Mouse (Mus musculus): Measurements from ENCODE around the gene Gpn1. TPM values are rescaled to one million over a fixed set of nuclear protein-coding genes. Genes with fewer than 3 reads are reported as not detected.

Gene Gpn1
- total and polyA plus RNA-seq, 2 experiments: 8.5 to 19.0 TPM

DNA sequence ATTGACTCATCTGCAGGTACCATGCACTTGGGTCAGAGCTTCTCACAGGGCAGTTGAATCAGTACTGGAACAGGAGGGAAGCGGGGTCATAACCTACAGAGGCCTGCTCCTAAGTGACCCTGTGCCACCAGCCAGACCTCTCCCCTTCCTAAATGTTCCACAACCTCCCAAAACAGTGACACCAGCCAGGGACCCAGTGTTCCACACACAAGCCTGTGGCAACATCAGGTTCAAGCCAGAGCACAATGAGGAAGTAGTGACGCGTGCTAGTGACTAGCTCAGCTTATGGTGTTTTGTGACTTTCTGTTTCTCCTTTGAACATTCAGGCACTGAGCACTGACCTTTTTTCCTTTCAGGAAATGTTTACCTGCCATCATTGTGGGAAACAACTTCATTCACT is 26.7 kb upstream of the Gpn1 start:
- H3K9ac ChIP-seq (ENCODE audit: low read depth, low read length): no peak overlapping the region
- TF ChIP-seq CTCF (IDR thresholded peaks at IDR 0.05; ENCODE audit: low read depth, low read length): no peak
- no peak for TF ChIP-seq POLR2A (IDR thresholded peaks at IDR 0.05; ENCODE audit: extremely low read depth, insufficient read depth, low read length)
- H3K36me3 ChIP-seq (ENCODE audit: control insufficient read depth, insufficient read depth, low read length): peaks cover 18% of the 10 kb centered on the region
- H3K27me3 ChIP-seq (ENCODE audit: control insufficient read depth, insufficient read depth, low read length): no peaks in the 10 kb centered on the region
- WGBS: 89% methylated on average over 3 of the region's 3 CpGs
- no peak overlapping the region for H3K4me3 ChIP-seq (ENCODE audit: insufficient read depth, low read depth, low read length)
- no peaks in the 10 kb centered on the region for H3K79me2 ChIP-seq (ENCODE audit: control insufficient read depth, insufficient read depth, low read length)
- H3K4me1 ChIP-seq (ENCODE audit: control insufficient read depth, insufficient read depth, low read length): no peaks in the 10 kb centered on the region
- H3K27ac ChIP-seq (replicated peaks; ENCODE audit: insufficient read depth, low read depth, low read length): no peak overlapping the region
- peak; percentile 12 for DNase-seq (ENCODE audit: extremely low read depth, low read depth, low spot score)

- no peaks in the 10 kb centered on the region for H3K79me2 ChIP-seq (ENCODE audit: control insufficient read depth, insufficient read depth, low read length)
- H3K36me3 ChIP-seq (ENCODE audit: control insufficient read depth, insufficient read depth, low read length): peaks cover 24% of the 10 kb centered on the region
- no peak for DNase-seq (ENCODE audit: extremely low read depth, low read depth, low spot score)
- H3K4me3 ChIP-seq (ENCODE audit: insufficient read depth, low read depth, low read length): no peak overlapping the region
- H3K27me3 ChIP-seq (ENCODE audit: control insufficient read depth, insufficient read depth, low read length): no peaks in the 10 kb centered on the region
- H3K9ac ChIP-seq (ENCODE audit: low read depth, low read length): no peak overlapping the region
- no peak for TF ChIP-seq CTCF (IDR thresholded peaks at IDR 0.05; ENCODE audit: low read depth, low read length)
- TF ChIP-seq POLR2A (IDR thresholded peaks at IDR 0.05; ENCODE audit: extremely low read depth, insufficient read depth, low read length): no peak
- WGBS: 94% methylated on average over 6 of the region's 6 CpGs
- H3K27ac ChIP-seq (replicated peaks; ENCODE audit: insufficient read depth, low read depth, low read length): no peak overlapping the region
- no peaks in the 10 kb centered on the region for H3K4me1 ChIP-seq (ENCODE audit: control insufficient read depth, insufficient read depth, low read length)
Measured at GRCm38 (mm10) chr5:31469711-31470110, 24.8 kb upstream of the Gpn1 start.

DNA sequence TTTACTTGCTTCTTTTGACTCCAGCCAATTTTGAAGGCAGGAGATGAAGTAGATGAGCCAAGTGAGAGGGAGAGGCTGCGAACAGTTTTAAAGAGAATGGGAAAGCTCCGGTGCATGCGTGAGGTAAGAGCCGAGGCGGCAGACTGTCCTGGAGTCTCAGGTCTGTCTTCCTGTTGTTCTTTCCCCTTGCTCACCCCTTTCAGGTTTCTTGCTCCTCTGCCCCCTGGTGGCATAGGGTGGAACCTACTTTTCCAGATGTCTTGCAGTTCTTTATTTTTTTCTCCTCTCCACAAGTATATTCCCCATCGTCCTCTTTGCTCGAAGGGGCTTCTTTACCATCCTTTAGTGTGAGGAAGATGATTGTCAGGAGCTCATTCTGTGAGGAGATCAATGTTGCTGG is 24.2 kb upstream of the Gpn1 start:
- Histone ChIP-seq H3K27me3 (ENCODE audit: control insufficient read depth, insufficient read depth, low read length) (no peaks in the 10 kb centered on the region), H3K36me3 (ENCODE audit: control insufficient read depth, insufficient read depth, low read length) (peaks cover 25% of the 10 kb centered on the region)
- WGBS: 88% methylated on average over 7 of the region's 7 CpGs

DNA sequence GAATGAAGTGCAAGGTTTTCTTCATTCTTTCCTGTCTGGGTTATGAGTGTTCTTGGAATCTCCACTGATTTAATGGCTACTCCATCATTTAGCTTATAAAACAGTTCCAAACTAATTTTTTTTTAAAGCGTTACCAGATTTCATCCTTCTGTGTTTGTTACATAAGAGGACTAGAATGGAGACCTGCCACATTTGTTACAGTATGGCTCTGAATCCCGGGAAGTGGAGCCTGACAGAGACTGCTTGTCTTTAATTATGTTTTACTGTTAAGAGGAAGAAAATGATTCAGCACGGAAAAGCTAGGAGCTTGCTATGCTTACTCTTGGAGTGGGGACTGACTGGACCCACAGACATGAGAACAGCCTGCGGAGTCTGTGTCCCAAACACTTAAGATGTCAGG is 14.0 kb upstream of the Gpn1 start:
- Histone ChIP-seq H3K4me3 (ENCODE audit: insufficient read depth, low read depth, low read length) (no peak overlapping the region), H3K27me3 (ENCODE audit: control insufficient read depth, insufficient read depth, low read length) (no peaks in the 10 kb centered on the region), H3K27ac (replicated peaks; ENCODE audit: insufficient read depth, low read depth, low read length) (no peak overlapping the region), H3K79me2 (ENCODE audit: control insufficient read depth, insufficient read depth, low read length) (no peaks in the 10 kb centered on the region), H3K4me1 (ENCODE audit: control insufficient read depth, insufficient read depth, low read length) (no peaks in the 10 kb centered on the region), H3K9ac (ENCODE audit: low read depth, low read length) (no peak overlapping the region), H3K36me3 (ENCODE audit: control insufficient read depth, insufficient read depth, low read length) (peaks cover 26% of the 10 kb centered on the region; the same call in 1 of the 2 replicates)
- 91% methylated on average over 4 of the region's 4 CpGs for WGBS
- DNase-seq (ENCODE audit: extremely low read depth, low read depth, low spot score): no peak
- no peak for TF ChIP-seq POLR2A (IDR thresholded peaks at IDR 0.05; ENCODE audit: extremely low read depth, insufficient read depth, low read length)
- TF ChIP-seq CTCF (IDR thresholded peaks at IDR 0.05; ENCODE audit: low read depth, low read length): no peak

More for the DNA sequence above, 24.2 kb upstream of the Gpn1 start:
- no peak overlapping the region for H3K27ac ChIP-seq (replicated peaks; ENCODE audit: insufficient read depth, low read depth, low read length)
- H3K79me2 ChIP-seq (ENCODE audit: control insufficient read depth, insufficient read depth, low read length): no peaks in the 10 kb centered on the region
- H3K4me3 ChIP-seq (ENCODE audit: insufficient read depth, low read depth, low read length): no peak overlapping the region
- TF ChIP-seq POLR2A (IDR thresholded peaks at IDR 0.05; ENCODE audit: extremely low read depth, insufficient read depth, low read length) (no peak), CTCF (IDR thresholded peaks at IDR 0.05; ENCODE audit: low read depth, low read length) (peak; percentile 56)
- H3K4me1 ChIP-seq (ENCODE audit: control insufficient read depth, insufficient read depth, low read length): no peaks in the 10 kb centered on the region
- H3K9ac ChIP-seq (ENCODE audit: low read depth, low read length): no peak overlapping the region
- peak; percentile 17 for DNase-seq (ENCODE audit: extremely low read depth, low read depth, low spot score)

- Histone ChIP-seq H3K4me1 (ENCODE audit: control insufficient read depth, insufficient read depth, low read length) (no peaks in the 10 kb centered on the region), H3K9ac (ENCODE audit: low read depth, low read length) (no peak within 1 kb of the TSS), H3K4me3 (ENCODE audit: insufficient read depth, low read depth, low read length) (no peak within 1 kb of the TSS), H3K27ac (replicated peaks; ENCODE audit: insufficient read depth, low read depth, low read length) (no peak within 1 kb of the TSS), H3K79me2 (ENCODE audit: control insufficient read depth, insufficient read depth, low read length) (no peaks in the 10 kb centered on the region), H3K27me3 (ENCODE audit: control insufficient read depth, insufficient read depth, low read length) (no peaks in the 10 kb centered on the region), H3K36me3 (ENCODE audit: control insufficient read depth, insufficient read depth, low read length) (no peaks in the 10 kb centered on the region)
- DNase-seq (ENCODE audit: extremely low read depth, low read depth, low spot score): no peak
- TF ChIP-seq POLR2A (IDR thresholded peaks at IDR 0.05; ENCODE audit: extremely low read depth, insufficient read depth, low read length): no peak
- TF ChIP-seq CTCF (IDR thresholded peaks at IDR 0.05; ENCODE audit: low read depth, low read length): no peak
- 97% methylated on average over 3 of the region's 3 CpGs for WGBS
Measured at GRCm38 (mm10) chr5:31485440-31485839, 9.1 kb upstream of the Gpn1 start, which contains the start of gene 4930548H24Rik. Gene 4930548H24Rik, plus strand, starts transcription at chr5:31485740.

DNA sequence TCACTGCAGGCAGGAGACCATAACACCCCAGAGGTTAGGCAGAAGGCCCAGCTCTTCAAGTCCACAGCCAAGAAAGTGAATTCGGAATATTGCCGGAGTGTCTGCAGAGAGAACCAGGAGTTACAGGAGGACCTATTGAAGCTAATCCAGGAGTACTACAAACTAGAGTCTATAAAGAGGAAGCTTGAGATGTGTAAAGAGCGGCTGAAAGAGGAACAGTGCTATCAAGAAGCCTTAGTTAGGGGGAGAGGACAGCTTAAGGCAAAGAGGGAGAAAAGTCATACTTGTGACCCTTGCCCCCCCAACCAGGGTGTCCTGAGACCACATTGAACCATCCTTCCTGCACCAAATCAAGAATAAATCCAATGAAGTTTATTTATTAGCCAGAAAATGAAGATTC is 6.7 kb upstream of the Gpn1 start:
- Histone ChIP-seq H3K27ac (replicated peaks; ENCODE audit: insufficient read depth, low read depth, low read length) (no peak overlapping the region), H3K4me3 (ENCODE audit: insufficient read depth, low read depth, low read length) (no peak overlapping the region), H3K36me3 (ENCODE audit: control insufficient read depth, insufficient read depth, low read length) (no peaks in the 10 kb centered on the region), H3K9ac (ENCODE audit: low read depth, low read length) (no peak overlapping the region), H3K79me2 (ENCODE audit: control insufficient read depth, insufficient read depth, low read length) (no peaks in the 10 kb centered on the region), H3K4me1 (ENCODE audit: control insufficient read depth, insufficient read depth, low read length) (no peaks in the 10 kb centered on the region), H3K27me3 (ENCODE audit: control insufficient read depth, insufficient read depth, low read length) (no peaks in the 10 kb centered on the region)
- TF ChIP-seq POLR2A (IDR thresholded peaks at IDR 0.05; ENCODE audit: extremely low read depth, insufficient read depth, low read length) (no peak), CTCF (IDR thresholded peaks at IDR 0.05; ENCODE audit: low read depth, low read length) (no peak)
- no peak for DNase-seq (ENCODE audit: extremely low read depth, low read depth, low spot score)
- WGBS: 85% methylated on average over 3 of the region's 3 CpGs
